Mouse (Mus musculus) ovary, postnatal 10 days (tissue): ENCODE measurements around the gene Emg1.
"Not testable (repeated sequence)": the region's sequence is repeated elsewhere in the genome, so short reads cannot be mapped to it uniquely, and the experiment has no call there.

Experiments
- DNase-seq: peaks from one replicate; pipeline ENCODE4 v3.0.0; 2022; ENCODE audit warnings: low spot score

The Emg1 gene

DNA sequence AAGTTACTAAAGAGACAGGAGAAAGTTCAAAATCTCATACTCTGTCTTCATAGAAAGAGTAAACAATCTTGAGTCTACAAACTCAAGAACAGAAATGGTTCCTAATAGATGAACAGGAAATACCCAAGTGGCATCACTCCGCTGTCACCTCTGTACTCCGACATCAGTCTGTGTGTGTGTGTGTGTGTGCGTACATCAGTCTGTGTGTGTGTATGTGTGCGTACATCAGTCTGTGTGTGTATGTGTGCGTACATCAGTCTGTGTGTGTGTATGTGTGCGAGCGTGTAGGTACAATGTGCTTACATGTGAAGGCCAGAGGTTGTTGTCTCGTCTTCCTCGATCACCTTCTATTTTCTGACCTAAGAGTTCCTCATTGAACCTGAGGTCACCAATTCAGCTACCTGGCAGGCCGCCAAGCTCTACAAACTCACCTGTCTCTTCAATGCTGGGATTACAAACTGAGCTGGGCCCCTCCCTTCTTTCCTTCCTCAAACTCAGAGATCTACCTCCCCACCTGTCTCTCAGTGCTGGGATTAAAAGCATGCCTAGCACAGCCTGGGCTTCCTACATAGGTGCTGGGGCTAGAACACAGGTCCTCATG, 3.6 kb downstream of the Emg1 start:
- no peak for DNase-seq

- no peak for DNase-seq
Measured at GRCm38 (mm10) chr6:124706061-124706627, 5.8 kb downstream of the Emg1 start.

- no peak for DNase-seq
Measured at GRCm38 (mm10) chr6:124704417-124704816, 7.6 kb downstream of the Emg1 start.

DNA sequence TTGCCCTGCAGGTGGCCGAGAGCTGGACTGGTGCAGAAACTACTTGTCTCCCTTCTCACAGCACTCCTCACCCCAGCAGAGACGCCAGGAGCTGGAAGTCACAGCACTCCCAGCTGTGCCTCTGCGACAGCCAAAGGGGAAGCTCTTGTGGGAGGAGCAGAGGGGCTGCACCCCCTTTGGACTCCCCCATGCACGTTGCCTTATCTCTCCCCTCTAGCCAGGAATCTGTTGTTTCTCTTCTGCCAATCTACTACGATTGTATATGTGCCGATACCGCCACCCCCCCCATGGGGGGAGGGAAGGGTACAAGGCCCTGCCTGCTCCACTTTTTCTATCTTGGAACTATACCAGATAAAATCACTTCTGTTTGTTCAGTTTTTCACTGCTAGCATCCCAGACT, 8.2 kb downstream of the Emg1 start:
- no peak for DNase-seq

GRCm38 (mm10) chr6:124702784-124703103, 9.2 kb downstream of the Emg1 start:
- no peak for DNase-seq

DNA sequence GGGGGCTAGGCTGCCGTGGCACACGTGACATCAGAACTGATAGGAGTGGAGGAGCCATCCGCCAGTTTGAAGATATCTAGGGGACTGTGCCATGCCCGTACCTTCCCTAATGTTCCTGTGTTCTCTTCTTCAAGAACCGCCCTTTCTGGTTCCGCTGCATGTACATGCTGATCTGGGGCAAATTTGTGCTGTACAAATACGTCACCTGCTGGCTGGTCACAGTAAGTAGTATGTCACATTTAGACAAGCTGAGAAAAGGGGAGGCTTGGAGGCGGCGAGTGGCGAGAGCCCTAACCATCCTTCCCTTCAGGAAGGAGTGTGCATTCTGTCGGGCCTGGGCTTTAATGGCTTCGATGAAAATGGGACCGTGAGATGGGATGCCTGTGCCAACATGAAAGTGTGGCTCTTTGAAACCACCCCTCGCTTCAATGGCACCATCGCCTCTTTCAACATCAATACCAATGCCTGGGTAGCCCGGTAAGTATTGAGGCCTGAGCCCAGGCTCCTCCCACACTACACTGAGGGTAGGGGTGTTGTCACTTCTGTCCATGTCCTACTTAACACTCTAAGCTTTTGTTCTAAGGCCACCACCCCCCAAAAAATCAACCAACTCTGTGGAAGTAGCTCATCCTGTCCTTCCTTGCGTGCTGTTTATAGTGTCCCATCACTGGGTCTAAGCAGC, 9.7 kb downstream of the Emg1 start:
- no peak for DNase-seq

GRCm38 (mm10) chr6:124701338-124701737, 10.6 kb downstream of the Emg1 start:
- DNase-seq, result no peak

- DNase-seq, result no peak
Measured at GRCm38 (mm10) chr6:124699962-124700610, 11.9 kb downstream of the Emg1 start.

DNA sequence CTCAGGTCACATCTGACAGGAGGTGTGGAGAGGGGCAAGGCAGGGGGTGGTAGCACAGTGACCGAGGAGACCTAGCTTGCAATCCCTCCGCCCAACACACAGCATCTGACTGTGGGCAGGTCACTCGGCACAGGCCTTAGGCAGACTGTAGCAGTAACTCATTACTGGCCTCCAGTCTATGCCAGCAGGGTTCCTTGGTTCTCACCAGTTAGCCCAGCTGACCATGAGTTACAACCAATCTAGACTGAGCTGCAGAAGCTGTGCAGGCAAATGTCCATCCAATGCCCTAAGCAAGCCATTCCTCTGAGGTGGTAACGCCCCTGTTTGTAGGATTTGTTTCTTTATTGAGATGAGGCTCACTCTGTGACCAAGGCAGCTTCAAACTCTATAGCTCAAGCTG, 12.6 kb downstream of the Emg1 start:
- DNase-seq, result no peak

- no peak for DNase-seq
Measured at GRCm38 (mm10) chr6:124698751-124699150, 13.2 kb downstream of the Emg1 start.

DNA sequence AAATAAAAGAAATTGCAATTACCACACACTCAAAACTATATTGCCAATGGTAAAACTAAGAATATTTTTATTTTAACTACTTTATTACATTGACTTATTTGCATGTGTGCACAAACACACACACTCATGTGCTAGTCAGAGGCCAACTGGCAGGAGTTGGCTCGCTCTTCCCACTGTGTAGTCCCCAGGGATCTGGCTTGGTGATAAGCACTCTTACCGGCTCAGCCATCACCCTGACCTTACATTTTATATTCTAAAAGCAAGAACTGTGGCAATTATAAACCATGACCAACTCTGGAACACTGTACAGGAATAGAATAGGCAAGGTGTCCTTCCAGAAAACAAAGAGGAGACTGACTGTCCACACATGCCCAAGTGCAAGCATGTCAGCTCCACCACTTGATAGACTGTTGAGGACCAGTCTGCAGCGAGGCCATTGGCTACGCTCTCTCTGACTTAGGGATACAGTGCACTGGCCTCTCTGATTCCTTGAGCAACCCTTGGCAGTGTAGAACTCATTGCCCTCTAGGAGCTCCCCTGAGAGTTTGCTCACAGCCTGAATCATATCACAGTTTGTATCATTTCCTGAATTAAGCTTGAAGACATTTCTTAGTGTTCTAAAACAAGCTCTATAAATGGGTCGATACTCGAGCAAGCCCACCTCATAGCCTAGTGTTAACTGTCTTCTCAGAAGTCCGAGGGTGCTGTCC, 15.4 kb downstream of the Emg1 start:
- no peak for DNase-seq

GRCm38 (mm10) chr6:124694166-124694955, 17.6 kb downstream of the Emg1 start:
- DNase-seq, result no peak

- DNase-seq, result no peak
Measured at GRCm38 (mm10) chr6:124693243-124693981, 18.6 kb downstream of the Emg1 start.

DNA sequence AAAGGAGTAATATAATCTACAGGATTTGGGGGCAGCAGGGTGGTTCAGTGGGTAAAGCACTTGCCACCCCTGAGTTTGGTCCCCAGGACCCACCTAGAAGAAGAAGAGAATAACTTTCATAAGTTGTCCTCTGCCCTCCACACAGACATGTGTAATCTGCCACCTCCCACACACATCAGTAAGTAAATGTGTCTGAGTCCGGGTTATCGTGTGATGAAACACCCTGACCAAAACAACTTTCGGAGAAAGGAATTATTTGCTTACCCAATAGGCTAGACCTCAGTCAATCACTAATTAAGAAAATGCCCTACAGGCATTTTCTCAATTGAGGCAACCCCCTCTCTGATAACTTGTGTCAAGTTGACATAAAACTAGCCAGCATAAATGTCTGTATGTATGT, 21.5 kb downstream of the Emg1 start:
- DNase-seq, result no peak

DNA sequence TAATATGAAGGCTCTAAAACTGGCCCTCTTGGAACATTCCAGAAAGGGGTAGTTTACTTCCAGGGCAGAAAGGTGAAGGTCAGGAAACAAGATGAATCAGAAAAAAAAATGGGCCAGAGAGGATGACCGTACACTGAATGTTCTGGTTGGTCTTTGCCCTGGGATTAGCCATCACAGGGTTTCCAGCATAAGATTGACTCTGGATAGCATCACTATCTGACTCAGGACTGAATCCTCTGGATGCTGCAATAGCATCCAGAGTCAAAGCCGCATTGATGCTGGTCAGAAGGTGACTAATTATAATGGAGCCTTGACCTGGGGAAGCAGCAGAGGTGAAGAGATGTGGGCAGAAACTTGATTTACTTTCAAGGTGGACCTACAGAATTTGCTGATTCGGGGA, 23.0 kb downstream of the Emg1 start:
- no peak for DNase-seq

DNA sequence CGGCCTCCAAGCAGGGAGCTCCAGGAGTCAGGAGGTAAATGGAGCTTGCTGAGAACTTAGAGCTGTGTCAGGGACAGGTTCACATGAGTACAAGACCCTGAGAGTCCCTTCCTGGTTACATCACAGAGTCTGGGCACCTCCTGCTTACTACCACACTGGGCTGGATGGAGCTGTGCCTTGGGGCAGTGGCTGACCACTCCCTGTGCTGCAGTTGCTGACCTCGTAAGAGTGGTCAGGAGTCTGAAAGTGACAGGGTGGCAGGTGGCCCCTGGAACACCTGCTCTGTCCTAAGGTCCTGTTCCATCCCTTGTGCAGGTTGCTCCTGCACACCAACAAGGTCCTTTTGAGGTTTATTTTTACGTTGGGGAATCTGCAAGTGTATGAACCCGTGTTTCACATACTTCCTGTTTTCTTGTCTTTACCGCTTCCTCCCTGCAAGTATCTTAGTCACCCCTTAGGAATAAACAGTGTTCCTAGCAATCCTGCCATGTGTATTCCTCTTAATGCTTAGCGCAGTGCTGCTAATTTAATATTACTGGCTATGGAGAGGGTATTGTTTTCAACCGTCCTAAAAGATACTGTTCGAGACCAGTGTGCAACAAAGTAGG, 23.7 kb downstream of the Emg1 start:
- DNase-seq, result no peak

- DNase-seq, result not testable (repeated sequence)
Measured at GRCm38 (mm10) chr6:124686644-124687043, 25.3 kb downstream of the Emg1 start.

- no peak for DNase-seq
Measured at GRCm38 (mm10) chr6:124685606-124686386, 26.2 kb downstream of the Emg1 start.

DNA sequence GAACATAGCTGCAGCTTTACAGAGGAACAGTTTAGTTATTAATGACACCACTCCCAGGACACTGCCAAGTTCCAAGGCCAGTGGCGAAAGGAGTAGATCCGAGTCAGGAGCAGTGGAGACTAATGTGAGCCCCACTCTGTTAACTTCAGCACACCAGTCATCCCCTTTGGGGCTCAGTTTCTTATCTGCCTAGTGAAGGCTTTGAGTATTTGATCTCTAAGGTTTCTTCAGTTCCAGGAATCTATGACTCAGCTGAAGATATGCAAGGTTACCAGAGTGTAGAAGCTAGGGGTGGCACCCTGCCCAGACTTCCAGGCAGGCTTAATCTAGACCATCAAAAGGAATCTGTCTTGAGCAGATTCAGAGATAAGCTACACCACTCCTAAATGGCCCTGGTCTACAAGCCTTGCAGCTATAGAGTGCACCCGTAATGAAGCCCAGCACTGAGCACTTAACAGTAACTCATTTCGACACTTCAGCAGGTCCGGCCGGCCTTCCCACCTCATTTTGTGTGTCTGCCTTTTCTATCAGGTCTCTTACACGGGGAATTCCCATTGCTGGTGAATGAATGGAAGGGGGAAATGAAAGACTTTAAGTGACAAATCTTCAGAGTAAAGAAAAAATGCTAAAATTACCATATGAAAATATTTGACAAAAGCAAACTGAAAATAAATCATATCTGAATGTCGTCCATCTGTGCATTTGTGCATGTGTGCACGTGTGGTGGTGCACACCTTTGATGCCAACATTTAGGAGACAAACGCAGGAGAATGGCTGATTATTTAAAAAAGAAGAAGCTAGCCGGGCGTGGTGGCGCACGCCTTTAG, 28.2 kb downstream of the Emg1 start:
- no peak for DNase-seq
